Mouse (Mus musculus) T-helper 17 cell (primary cell): ENCODE measurements around the gene Fchsd2.

Experiments
- in situ Hi-C, 2 experiments: fragments of 300-600 bp; cut with MboI, MseI; formaldehyde crosslinking; loops; 1 replicate in 1 of 2; 2 replicates in 1 of 2; pipeline ENCODE4 v1.15.1; 2025; ENCODE audit warnings: high pct_unique_total_duplicates in 2 of 2

Gene Fchsd2

DNA sequence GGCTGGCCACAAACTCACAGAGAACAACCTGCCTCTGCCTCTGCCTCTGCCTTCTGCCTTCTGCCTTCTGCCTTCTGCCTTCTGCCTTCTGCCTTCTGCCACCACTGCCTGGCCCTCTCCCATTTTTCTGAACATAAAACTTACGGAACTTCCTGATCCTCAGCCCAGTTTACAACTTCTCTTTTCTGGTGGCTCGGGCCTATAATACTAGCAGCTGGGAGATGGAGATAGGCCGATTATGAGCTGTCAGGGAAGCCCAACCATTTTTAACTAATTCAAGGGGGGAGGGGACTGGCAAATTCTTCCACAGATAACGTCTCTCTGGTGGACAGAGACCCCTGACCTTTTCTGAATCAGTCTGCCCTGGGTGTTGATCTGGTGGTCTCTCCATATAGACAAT is 22.3 kb upstream of the Fchsd2 start:
- in situ Hi-C loops, result loop anchor here in 1 of 2 experiments (25.0 kb wide), 1 partner anchor 1233 kb away; the partner anchor contains the start of gene Neu3

DNA sequence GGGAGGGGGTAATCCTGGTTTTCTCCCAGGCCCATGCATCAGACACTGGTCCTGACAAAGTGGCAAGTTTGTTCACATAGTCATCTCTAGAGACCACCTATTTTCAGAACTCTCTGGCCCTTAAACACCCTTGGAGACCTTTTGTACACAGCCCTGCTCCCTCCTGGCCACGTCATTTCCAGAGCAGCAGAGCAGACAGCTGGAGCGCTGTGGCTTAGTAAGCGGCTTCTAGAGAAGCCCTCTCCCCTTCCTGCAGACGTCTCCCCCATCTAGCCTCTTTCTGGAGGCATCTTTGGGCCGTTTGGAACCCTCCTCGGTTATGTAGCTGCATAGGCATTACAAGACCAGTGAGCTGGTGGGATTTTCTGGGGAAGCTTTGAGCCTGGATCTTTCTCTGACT is 21.6 kb upstream of the Fchsd2 start:
- in situ Hi-C loops, result loop anchor here in 1 of 2 experiments (25.0 kb wide), 1 partner anchor 1234 kb away; the partner anchor contains the start of gene Neu3

DNA sequence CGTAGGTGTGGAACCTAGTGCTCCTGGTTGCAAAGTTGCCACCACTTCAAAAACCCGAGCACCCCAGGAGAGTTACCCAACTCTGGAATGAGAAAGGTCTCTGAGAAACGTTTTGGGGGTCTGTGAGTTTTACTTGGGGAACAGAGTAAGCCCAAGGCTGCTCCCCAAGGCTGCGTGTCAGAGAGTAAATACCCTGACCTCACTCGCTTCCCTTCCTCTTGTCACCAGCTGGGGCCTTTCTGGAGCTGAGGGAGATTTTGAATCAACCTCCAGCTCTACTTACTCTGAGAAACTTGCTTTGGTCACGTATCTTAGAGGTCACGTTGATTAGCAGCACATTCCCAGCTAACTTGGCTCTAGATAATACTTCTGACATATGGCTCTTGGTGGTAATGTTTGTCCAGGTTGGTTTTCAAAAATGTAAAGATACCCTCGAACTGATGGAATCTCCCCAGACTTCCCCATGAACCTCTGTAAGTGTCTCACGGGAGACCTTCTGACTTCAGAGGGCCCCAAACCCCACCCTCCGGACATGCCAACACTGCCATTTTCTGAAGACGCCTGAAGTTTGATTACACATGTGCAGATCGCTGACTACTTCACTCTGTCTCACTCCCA is 20.4 kb upstream of the Fchsd2 start:
- in situ Hi-C loops, result loop anchor here in 1 of 2 experiments (25.0 kb wide), 1 partner anchor 1235 kb away; the partner anchor contains the start of gene Neu3

- in situ Hi-C loops, result loop anchor here in 1 of 2 experiments (25.0 kb wide), 1 partner anchor 1237 kb away; the partner anchor contains the start of gene Neu3
Observed at GRCm38 (mm10) chr7:101074170-101074767, 18.4 kb upstream of the Fchsd2 start.

- in situ Hi-C loops, result no loop called here
Observed at GRCm38 (mm10) chr7:101083562-101084166, 9.0 kb upstream of the Fchsd2 start.

- in situ Hi-C loops, result no loop called here
Observed at GRCm38 (mm10) chr7:101084816-101085456, 7.7 kb upstream of the Fchsd2 start.

DNA sequence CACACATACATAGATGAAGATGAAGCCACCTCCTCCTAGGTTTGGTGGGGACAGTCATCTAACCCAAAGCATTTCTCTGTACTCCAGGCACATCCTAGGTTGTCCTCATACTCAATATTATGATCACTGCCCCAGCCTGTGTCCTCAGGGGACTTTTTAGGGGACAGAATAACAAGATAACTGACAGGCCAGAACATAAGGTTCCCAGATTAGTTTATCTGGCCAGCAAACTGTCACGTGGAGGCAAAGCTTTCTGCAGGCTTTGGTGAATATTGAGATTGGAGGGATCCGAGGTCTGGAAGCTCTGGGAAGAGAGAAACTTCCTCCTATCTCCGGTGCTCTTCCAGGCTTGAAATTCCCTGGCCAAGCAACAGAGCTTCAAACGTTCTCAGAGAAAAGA is 6.9 kb upstream of the Fchsd2 start:
- in situ Hi-C loops, result no loop called here

- in situ Hi-C loops, result no loop called here
Observed at GRCm38 (mm10) chr7:101088687-101089086, 4.0 kb upstream of the Fchsd2 start.

DNA sequence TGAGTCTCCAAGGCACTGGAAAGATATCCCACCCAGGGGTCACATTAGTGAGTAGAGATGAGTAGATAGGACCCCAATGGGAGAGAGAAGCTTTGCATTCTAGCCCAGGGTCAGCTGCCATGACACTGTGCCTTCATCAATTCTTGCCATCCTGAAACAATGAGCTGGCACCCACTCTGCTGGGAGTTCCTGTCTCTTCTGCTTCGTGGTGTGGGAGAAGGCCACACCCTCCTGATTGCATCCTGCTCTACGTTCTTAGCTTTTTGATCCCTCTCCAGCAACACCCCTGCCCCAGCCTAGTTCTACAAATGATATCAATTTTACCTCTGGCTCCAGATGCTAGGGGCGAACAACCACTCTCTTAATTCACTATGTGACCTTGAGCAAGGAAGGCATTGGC is 3.4 kb upstream of the Fchsd2 start:
- in situ Hi-C loops, result no loop called here

DNA sequence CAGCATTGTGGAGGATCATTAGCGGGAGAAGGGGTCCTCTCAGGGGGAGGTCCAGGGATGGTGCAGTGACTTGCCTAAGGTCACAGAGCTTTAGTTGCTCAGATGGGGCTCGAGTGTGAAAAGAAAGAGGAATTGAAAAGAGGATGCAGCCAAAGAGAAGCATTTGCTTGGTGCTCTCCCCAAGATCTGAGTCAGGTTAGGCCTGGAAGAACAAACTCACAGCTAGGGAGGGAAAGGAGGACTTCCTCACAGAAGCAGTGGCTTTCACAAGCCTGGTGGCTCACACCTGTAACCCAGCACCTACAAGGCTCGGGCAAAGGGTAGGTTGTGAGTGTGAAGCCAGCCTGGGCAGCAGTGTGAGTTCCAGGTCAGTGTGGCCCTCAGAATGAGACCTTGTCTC is 568 bp downstream of the Fchsd2 start:
- in situ Hi-C loops, result no loop called here

- in situ Hi-C loops, result no loop called here
Observed at GRCm38 (mm10) chr7:101094746-101095145, 2.1 kb downstream of the Fchsd2 start.

DNA sequence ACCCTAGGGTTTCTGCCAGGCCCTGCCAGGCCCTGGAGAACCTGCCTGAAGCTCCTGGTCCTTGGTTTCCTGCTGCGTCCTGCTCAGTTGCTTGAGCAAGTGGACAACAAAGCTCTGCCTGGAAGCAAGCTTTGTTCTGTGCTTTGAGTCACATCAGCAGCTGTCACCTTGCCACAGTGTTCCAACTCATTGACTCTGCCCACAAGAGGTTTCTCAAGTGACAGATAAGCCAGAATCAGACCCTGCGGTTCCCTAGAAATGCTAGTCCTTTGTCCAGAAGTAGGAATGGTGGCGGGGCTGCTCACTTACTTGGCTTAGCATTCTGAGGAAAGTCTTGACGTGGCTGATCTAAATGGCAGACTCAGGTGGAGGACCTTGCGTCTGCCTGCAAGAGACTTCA is 2.9 kb downstream of the Fchsd2 start:
- in situ Hi-C loops, result no loop called here

DNA sequence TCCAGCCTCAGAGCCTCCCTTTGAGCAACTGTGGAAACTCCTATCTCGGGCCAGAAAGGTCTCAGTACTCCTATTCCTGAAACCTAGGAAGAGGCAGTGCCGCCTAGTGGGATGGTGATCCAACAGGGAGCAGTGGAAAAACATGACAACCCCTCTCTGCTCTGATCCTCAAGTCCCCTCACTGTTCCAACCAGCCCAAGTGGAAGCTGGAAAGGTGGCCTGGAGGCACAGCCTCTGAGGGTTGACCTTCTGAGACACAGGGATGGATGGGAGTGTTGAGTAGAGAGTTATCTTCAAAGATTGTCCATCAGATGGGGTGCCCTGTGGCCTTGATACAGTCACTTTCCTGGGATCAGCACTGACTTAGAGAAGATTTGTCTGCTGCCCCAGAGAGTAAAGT is 3.9 kb downstream of the Fchsd2 start:
- in situ Hi-C loops, result no loop called here

- in situ Hi-C loops, result no loop called here
Observed at GRCm38 (mm10) chr7:101097084-101097483, 4.4 kb downstream of the Fchsd2 start.

DNA sequence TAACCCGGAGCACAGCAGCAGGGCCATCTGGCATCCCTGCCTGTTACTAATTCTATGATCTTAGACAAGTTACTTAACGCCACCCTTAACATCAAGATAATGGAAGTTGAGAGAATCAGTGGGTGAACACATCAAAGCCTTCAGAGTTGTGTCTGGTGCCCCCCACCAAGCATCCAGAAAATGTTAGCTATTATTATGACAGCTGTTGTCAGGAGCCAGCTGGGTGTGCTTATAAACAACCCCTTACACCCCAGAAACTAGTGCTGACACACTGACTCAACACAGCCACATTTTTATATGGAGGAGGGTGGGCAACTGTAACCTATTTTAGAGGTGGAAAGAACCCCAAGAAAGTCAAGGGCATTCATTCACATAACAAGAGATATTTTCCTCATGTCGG is 7.3 kb downstream of the Fchsd2 start:
- in situ Hi-C loops, result no loop called here

DNA sequence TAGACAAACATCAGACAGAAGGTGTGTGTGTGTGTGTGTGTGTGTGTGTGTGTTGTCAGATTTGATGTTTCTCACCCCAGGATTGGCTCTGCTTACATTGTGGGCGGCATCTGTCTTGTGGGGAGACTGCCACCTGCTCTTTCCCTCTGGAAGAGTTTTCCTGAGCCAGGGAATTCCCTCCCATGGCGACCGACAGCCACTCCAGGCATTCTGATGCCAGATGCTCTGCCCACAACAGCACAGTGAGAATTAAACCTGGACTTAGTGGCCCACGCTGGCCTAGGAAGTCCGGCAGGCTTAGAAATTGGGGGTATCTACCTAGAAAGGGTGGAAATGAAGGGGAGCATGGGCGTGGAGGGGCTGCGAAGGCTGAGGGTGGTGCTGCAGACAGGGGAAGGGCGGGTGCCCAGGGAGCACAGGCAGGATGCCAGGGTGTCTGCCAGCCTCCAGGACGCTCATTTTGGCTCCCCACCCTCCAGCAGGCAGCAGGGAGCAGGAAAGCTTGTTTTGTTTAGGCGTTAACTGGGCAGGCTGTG is 8.6 kb downstream of the Fchsd2 start:
- in situ Hi-C loops, result no loop called here

DNA sequence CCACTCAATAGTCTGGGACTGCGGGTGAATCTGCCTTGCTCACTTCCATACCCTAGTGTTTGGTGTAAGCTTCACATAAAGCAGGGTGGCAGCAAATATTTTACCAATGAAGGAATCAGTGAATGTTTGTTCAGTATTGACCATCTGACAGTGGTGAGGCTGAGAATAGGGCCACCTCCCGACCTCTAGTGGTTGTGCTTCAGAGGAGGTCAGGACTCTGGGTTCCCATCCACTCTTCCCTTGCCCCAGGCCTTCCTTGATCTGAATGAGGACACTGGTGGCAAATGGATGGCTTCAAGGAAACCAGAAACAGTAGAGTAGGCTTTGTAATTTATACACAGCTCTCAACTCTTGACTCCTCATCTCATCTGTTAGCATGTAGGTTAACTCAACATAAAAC is 14.0 kb downstream of the Fchsd2 start:
- in situ Hi-C loops, result no loop called here

DNA sequence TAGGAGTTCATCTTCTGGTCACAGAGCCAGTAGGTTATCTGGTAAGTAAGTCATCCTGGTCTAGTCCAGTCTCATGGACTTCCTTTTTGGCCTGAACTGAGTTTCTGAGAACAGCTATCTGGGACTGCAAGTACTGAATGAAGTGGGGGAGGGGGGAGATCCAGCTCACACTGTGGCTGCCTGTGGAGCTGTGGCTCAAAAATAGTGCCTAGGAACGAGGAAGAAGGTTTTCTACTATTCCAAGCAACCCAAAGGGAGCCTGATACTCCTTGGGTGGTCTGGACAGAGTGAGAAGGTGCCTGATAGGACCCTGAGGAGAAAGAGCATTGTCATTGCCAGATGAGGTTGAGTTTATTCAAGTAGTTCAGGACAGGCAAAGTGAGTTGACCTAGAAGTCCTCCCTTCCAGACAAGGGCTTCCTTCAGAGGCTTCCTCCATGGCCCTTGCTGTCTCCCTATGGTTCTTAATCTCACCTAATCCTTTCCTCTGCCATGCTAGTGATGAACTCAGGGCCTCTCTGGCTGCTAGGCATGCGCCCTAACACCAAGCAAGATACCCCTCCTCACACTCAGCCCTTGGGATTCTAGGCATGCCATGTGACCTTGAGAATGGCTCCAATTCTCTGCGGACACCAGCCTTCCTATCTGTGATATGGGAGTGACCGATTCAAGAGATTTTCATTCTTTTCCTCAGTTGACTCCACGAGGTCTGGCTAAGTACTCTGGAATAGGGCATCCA is 14.6 kb downstream of the Fchsd2 start:
- in situ Hi-C loops, result no loop called here

GRCm38 (mm10) chr7:101107968-101108652 is 15.4 kb downstream of the Fchsd2 start:
- in situ Hi-C loops, result no loop called here

GRCm38 (mm10) chr7:101108653-101109005 is 16.0 kb downstream of the Fchsd2 start:
- in situ Hi-C loops, result no loop called here
